Mouse (Mus musculus) CH12.LX (cell line): ENCODE measurements at regions not wholly inside any gene's neighbourhood (a gene's known extent, or its start where the extent isn't known, plus 50 kb on each side); places are given as distances from the start of the nearest gene placed in this dataset.

Source experiments
- DNase-seq: peaks from one replicate; pipeline ENCODE4 v3.0.0-alpha.2; 2013; ENCODE audit errors: extremely low read depth
- H3K27ac ChIP-seq: 2 replicates; pipeline ENCODE4 v1.5.1; 2012; ENCODE audit warnings: low read depth, mild to moderate bottlenecking, control low read depth, moderate library complexity; ENCODE audit not compliant: insufficient read depth
- H3K27me3 ChIP-seq: replicated peaks from 2 replicates; pipeline ENCODE3; 2012; ENCODE audit warnings: inconsistent platforms
- H3K36me3 ChIP-seq, 2 experiments: replicated peaks in 1 of 2; 2 replicates each; pipeline versions ENCODE3 to v1.6.1; 2012; ENCODE audit warnings: inconsistent platforms in 1 of 2, low read length in 1 of 2, mild to moderate bottlenecking in 1 of 2, mixed read lengths in 1 of 2, moderate library complexity in 1 of 2; ENCODE audit not compliant: control insufficient read depth in 1 of 2, insufficient read depth in 1 of 2
- H3K4me1 ChIP-seq, 2 experiments: 2 replicates each; pipeline ENCODE4 v1.6.1; 2012; ENCODE audit warnings: inconsistent platforms in 1 of 2, moderate library complexity in 1 of 2; ENCODE audit not compliant: insufficient read depth in 2 of 2, control insufficient read depth in 1 of 2
- H3K4me2 ChIP-seq: 2 replicates; pipeline ENCODE4 v1.6.1; 2012; ENCODE audit warnings: low read depth, mild to moderate bottlenecking, control low read depth; ENCODE audit not compliant: poor library complexity, insufficient read depth, severe bottlenecking
- H3K4me3 ChIP-seq, 3 experiments: fragments of 150-350 bp in 1 of 3; sonication (generic) in 1 of 3; replicated peaks in 1 of 3; 2 replicates each; pipeline versions ENCODE3 to v1.5.1; 2011 to 2012; ENCODE audit warnings: low read depth in 2 of 3, low read length in 2 of 3, mild to moderate bottlenecking in 2 of 3, moderate library complexity in 2 of 3, control low read depth in 1 of 3, improper control_type of control experiment in 1 of 3, inconsistent platforms in 1 of 3, mixed read lengths in 1 of 3; ENCODE audit not compliant: poor library complexity in 1 of 3
- H3K79me2 ChIP-seq: replicated peaks from 2 replicates; pipeline ENCODE4 v1.6.1; 2012; ENCODE audit warnings: mild to moderate bottlenecking, moderate library complexity; ENCODE audit not compliant: control insufficient read depth, poor library complexity, insufficient read depth, severe bottlenecking; ENCODE audit errors: extremely low read depth
- H3K9ac ChIP-seq: 2 replicates; pipeline ENCODE4 v1.6.1; 2012; ENCODE audit warnings: low read depth, mild to moderate bottlenecking, control low read depth, moderate library complexity; ENCODE audit not compliant: insufficient read depth
- H3K9me3 ChIP-seq: replicated peaks from 2 replicates; pipeline ENCODE3; 2012; ENCODE audit warnings: low read length, inconsistent platforms, mixed read lengths
- CTCF ChIP-seq, 2 experiments: IDR thresholded peaks in 1 of 2; conservative IDR thresholded peaks in 1 of 2; 2 replicates each; pipeline ENCODE4 v1.5.1; 2011 to 2012; ENCODE audit warnings: low read depth in 2 of 2, low read length in 2 of 2, improper control_type of control experiment in 1 of 2, inconsistent platforms in 1 of 2, mild to moderate bottlenecking in 1 of 2, moderate library complexity in 1 of 2
- E2F4 ChIP-seq: IDR thresholded peaks from 2 replicates; pipeline ENCODE4 v1.6.1; 2011; ENCODE audit warnings: low read depth, low read length, improper control_type of control experiment; ENCODE audit not compliant: insufficient replicate concordance
- ELF1 ChIP-seq: IDR thresholded peaks from 2 replicates; pipeline ENCODE4 v1.6.1; 2014; ENCODE audit warnings: low read depth, mild to moderate bottlenecking, inconsistent platforms, low read length, improper control_type of control experiment
- EP300 ChIP-seq: IDR thresholded peaks from 2 replicates; pipeline ENCODE4 v1.6.1; 2011; ENCODE audit warnings: low read length, improper control_type of control experiment
- GABPA ChIP-seq: IDR thresholded peaks from 2 replicates; pipeline ENCODE4 v1.6.1; 2012; ENCODE audit warnings: low read depth, low read length, improper control_type of control experiment, inconsistent platforms; ENCODE audit not compliant: insufficient replicate concordance
- HCFC1 ChIP-seq: IDR thresholded peaks from 2 replicates; pipeline ENCODE4 v1.6.1; 2012; ENCODE audit warnings: low read depth, mild to moderate bottlenecking, inconsistent platforms, low read length, improper control_type of control experiment
- IRF4 ChIP-seq: IDR thresholded peaks from 2 replicates; pipeline ENCODE4 v1.6.1; 2014; ENCODE audit warnings: low read depth, mild to moderate bottlenecking, inconsistent platforms, low read length, improper control_type of control experiment
- MAX ChIP-seq: IDR thresholded peaks from 2 replicates; pipeline ENCODE4 v1.6.1; 2011; ENCODE audit warnings: low read length, improper control_type of control experiment
- MEF2A ChIP-seq: IDR thresholded peaks from 2 replicates; pipeline ENCODE4 v1.6.1; 2014; ENCODE audit warnings: low read depth, mild to moderate bottlenecking, inconsistent platforms, low read length, improper control_type of control experiment, borderline replicate concordance
- MXI1 ChIP-seq: IDR thresholded peaks from 2 replicates; pipeline ENCODE4 v1.6.1; 2011; ENCODE audit warnings: mild to moderate bottlenecking, low read depth, low read length, improper control_type of control experiment
- POLR2A ChIP-seq: IDR thresholded peaks from 2 replicates; pipeline ENCODE4 v1.6.1; 2011; ENCODE audit warnings: low read depth, mild to moderate bottlenecking, improper control_type of control experiment, low read length
- POLR2AphosphoS2 ChIP-seq: IDR thresholded peaks from 2 replicates; pipeline ENCODE4 v1.6.1; 2011; ENCODE audit warnings: low read depth, low read length, improper control_type of control experiment
- SIN3A ChIP-seq: IDR thresholded peaks from 2 replicates; pipeline ENCODE4 v1.6.1; 2012; ENCODE audit warnings: low read length, improper control_type of control experiment, inconsistent platforms
- SMC3 ChIP-seq: IDR thresholded peaks from 2 replicates; pipeline ENCODE4 v1.6.1; 2011; ENCODE audit warnings: low read depth, low read length, improper control_type of control experiment
- TBP ChIP-seq: conservative IDR thresholded peaks from 2 replicates; pipeline ENCODE4 v1.6.1; 2011; ENCODE audit warnings: low read depth, low read length, improper control_type of control experiment
- TCF12 ChIP-seq: IDR thresholded peaks from 2 replicates; pipeline ENCODE4 v1.6.1; 2014; ENCODE audit warnings: low read depth, mild to moderate bottlenecking, inconsistent platforms, low read length, improper control_type of control experiment
- UBTF ChIP-seq: IDR thresholded peaks from 2 replicates; pipeline ENCODE4 v1.6.1; 2012; ENCODE audit warnings: low read depth, mild to moderate bottlenecking, inconsistent platforms, low read length, improper control_type of control experiment, moderate library complexity
- USF1 ChIP-seq: IDR thresholded peaks from 2 replicates; pipeline ENCODE4 v1.6.1; 2014; ENCODE audit warnings: low read depth, mild to moderate bottlenecking, inconsistent platforms, low read length, improper control_type of control experiment
- ZKSCAN1 ChIP-seq: IDR thresholded peaks from 2 replicates; pipeline ENCODE4 v1.6.1; 2012; ENCODE audit warnings: low read depth, inconsistent platforms, low read length, improper control_type of control experiment, borderline replicate concordance
- ZMIZ1 ChIP-seq: IDR thresholded peaks from 2 replicates; pipeline ENCODE4 v1.6.1; 2012; ENCODE audit warnings: low read depth, mild to moderate bottlenecking, inconsistent platforms, low read length, improper control_type of control experiment
- dilution Hi-C: fragments of 300-500 bp; cut with MboI; formaldehyde crosslinking; loops from 2 replicates; pipeline ENCODE4 v1.14.3; 2020; ENCODE audit warnings: low sequenced_read_pairs; ENCODE audit not compliant: extremely low pct_unique_long_range_greater_than_20kb, extremely low pct_ligation_motif_present
- in situ Hi-C: fragments of 300-500 bp; cut with MboI; formaldehyde crosslinking; loops from 3 replicates; pipeline ENCODE4 v1.14.3; 2019; ENCODE audit warnings: low sequenced_read_pairs, low pct_ligation_motif_present, low pct_unique_long_range_greater_than_20kb, mixed read lengths

GRCm38 (mm10) chr10:27995035-27995399, 79.6 kb upstream of the Ptprk start:
- no peak for DNase-seq
- Histone ChIP-seq H3K4me1 (peaks cover 0 to 7% of the 10 kb centered on the region in 2 experiments; a peak in 2 of 4 replicates), H3K9ac (no peak overlapping the region), H3K27me3 (no peaks in the 10 kb centered on the region), H3K36me3 (no peaks in the 10 kb centered on the region), H3K4me2 (no peak overlapping the region)
- no peak for TF ChIP-seq GABPA
- TF ChIP-seq, all 38 proteins: peak for 0
- dilution Hi-C loops (no loop called here), in situ Hi-C loops (no loop called here)
- Histone ChIP-seq H3K27ac (no peak overlapping the region), H3K79me2 (no peaks in the 10 kb centered on the region), H3K4me3 (no peak overlapping the region), H3K9me3 (peaks cover 8% of the 10 kb centered on the region)

- dilution Hi-C loops: no loop called here
- no peak overlapping the region for H3K9ac ChIP-seq
- no peak overlapping the region for H3K4me3 ChIP-seq
- H3K4me1 ChIP-seq: peaks cover 0 to 6% of the 10 kb centered on the region in 2 experiments; a peak in 2 of 4 replicates
- H3K36me3 ChIP-seq: no peaks in the 10 kb centered on the region
- no peak overlapping the region for H3K4me2 ChIP-seq
- in situ Hi-C loops: no loop called here
- no peak for TF ChIP-seq USF1
- TF ChIP-seq ZMIZ1: no peak
- no peak for TF ChIP-seq TCF12
- TF ChIP-seq UBTF: no peak
- no peak for TF ChIP-seq EP300
- TF ChIP-seq MEF2A: no peak
- TF ChIP-seq ZKSCAN1: no peak
- no peak for TF ChIP-seq MXI1
- no peak for TF ChIP-seq MAX
- TF ChIP-seq HCFC1: no peak
- TF ChIP-seq SIN3A: no peak
- TF ChIP-seq, all 38 proteins: peak for 0
- Histone ChIP-seq H3K79me2 (no peaks in the 10 kb centered on the region), H3K9me3 (peaks cover 10% of the 10 kb centered on the region), H3K27me3 (no peaks in the 10 kb centered on the region), H3K27ac (no peak overlapping the region)
- DNase-seq: no peak
These were observed 63.9 kb upstream of the Ptprk start for GRCm38 (mm10) chr10:28010756-28011155.

GRCm38 (mm10) chr10:28012135-28012534, 62.5 kb upstream of the Ptprk start:
- Histone ChIP-seq H3K9me3 (peaks cover 10% of the 10 kb centered on the region), H3K79me2 (no peaks in the 10 kb centered on the region), H3K36me3 (no peaks in the 10 kb centered on the region), H3K27ac (no peak overlapping the region), H3K4me2 (no peak overlapping the region), H3K9ac (no peak overlapping the region), H3K4me1 (peaks cover 0 to 6% of the 10 kb centered on the region in 2 experiments; a peak in 2 of 4 replicates), H3K4me3 (no peak overlapping the region), H3K27me3 (no peaks in the 10 kb centered on the region)
- dilution Hi-C loops: no loop called here
- no peak for DNase-seq
- TF ChIP-seq UBTF: no peak
- TF ChIP-seq POLR2AphosphoS2: no peak
- TF ChIP-seq IRF4: no peak
- no peak for TF ChIP-seq SMC3
- TF ChIP-seq E2F4: no peak
- no peak for TF ChIP-seq TBP
- no peak for TF ChIP-seq CTCF (conservative IDR thresholded peaks at IDR 0.05 in 1 of 2, IDR thresholded peaks at IDR 0.05 in 1 of 2; ENCODE audit: low read depth in 2 of 2, low read length in 2 of 2)
- no peak for TF ChIP-seq TCF12
- TF ChIP-seq EP300: no peak
- TF ChIP-seq ELF1: no peak
- no peak for TF ChIP-seq POLR2A
- TF ChIP-seq GABPA: no peak
- no peak for TF ChIP-seq MEF2A
- in situ Hi-C loops: no loop called here
